Mouse (Mus musculus): ENCODE data around the gene Hoxc10. TPM values are rescaled to one million over a fixed set of nuclear protein-coding genes. Genes with fewer than 3 reads are reported as not detected.

Hoxc10 gene
- polyA plus RNA-seq, 1 experiment from 2014 or later: not detected

GRCm38 (mm10) chr15:103015406-103016166 is 49.0 kb downstream of the Hoxc10 start:
- Histone ChIP-seq H3K9ac (no peak overlapping the region), H3K27me3 (replicated peaks) (peaks cover 98% of the 10 kb centered on the region), H3K4me2 (no peak overlapping the region), H3K27ac (ENCODE audit: poor library complexity, severe bottlenecking) (no peak overlapping the region), H3K4me3 (no peak overlapping the region), H3K9me3 (replicated peaks) (no peaks in the 10 kb centered on the region), H3K4me1 (replicated peaks) (peaks cover 12% of the 10 kb centered on the region), H3K36me3 (no peaks in the 10 kb centered on the region)
- WGBS: 1% methylated on average over 19 of the region's 19 CpGs
- ATAC-seq (ENCODE audit: insufficient number of reproducible peaks, low FRiP score): no peak

GRCm38 (mm10) chr15:103018636-103019035 is 52.0 kb downstream of the Hoxc10 start, which contains the start of gene Hoxc4:
TSS of gene Hoxc4 (plus strand) at chr15:103018934.
- peaks cover 7% of the 10 kb centered on the region for H3K4me1 ChIP-seq (replicated peaks)
- H3K36me3 ChIP-seq: no peaks in the 10 kb centered on the region
- WGBS: 9% methylated on average over 9 of the region's 9 CpGs
- no peak for ATAC-seq (ENCODE audit: insufficient number of reproducible peaks, low FRiP score)
- H3K27ac ChIP-seq (ENCODE audit: poor library complexity, severe bottlenecking): no peak within 1 kb of the TSS
- H3K9me3 ChIP-seq (replicated peaks): no peaks in the 10 kb centered on the region
- no peak within 1 kb of the TSS for H3K4me2 ChIP-seq
- H3K9ac ChIP-seq: no peak within 1 kb of the TSS
- peaks cover 98% of the 10 kb centered on the region for H3K27me3 ChIP-seq (replicated peaks)
- no peak within 1 kb of the TSS for H3K4me3 ChIP-seq

GRCm38 (mm10) chr15:103020899-103021418 is 54.4 kb downstream of the Hoxc10 start:
- Histone ChIP-seq H3K4me1 (replicated peaks) (no peaks in the 10 kb centered on the region), H3K4me3 (no peak overlapping the region), H3K27ac (ENCODE audit: poor library complexity, severe bottlenecking) (no peak overlapping the region), H3K4me2 (no peak overlapping the region), H3K9me3 (replicated peaks) (no peaks in the 10 kb centered on the region), H3K27me3 (replicated peaks) (peaks cover 96% of the 10 kb centered on the region), H3K36me3 (no peaks in the 10 kb centered on the region), H3K9ac (no peak overlapping the region)
- ATAC-seq (ENCODE audit: insufficient number of reproducible peaks, low FRiP score): no peak
- under 1% methylated on average over 8 of the region's 8 CpGs for WGBS

MicroRNA genes within 50 kb of the gene (microRNA counts, 519-probe panel; counts per million panel counts)
- microRNA mmu-miR-615-3p (not detected), microRNA mmu-miR-615-5p (not detected)

Small RNA genes within 50 kb of the gene (microRNA-seq; reads per million reads assigned to microRNA genes)
- gene Mir196a-2 (9.4 reads per million, percentile 23 among the genes with 10 or more reads in this experiment), gene Mir615 (56.3 reads per million, percentile 43 among the genes with 10 or more reads in this experiment)

Other genes starting within 250 kb of the Hoxc10 start
- 55.1 and 55.3 TPM in 2 replicates for gene Calcoco1, start 244.6 kb upstream of the Hoxc10 start, polyA plus RNA-seq (2016; fragmentation: Nextera tagmentation; extraction: Ambion mirVana)
- gene Hoxc13, start 45.7 kb upstream of the Hoxc10 start, polyA plus RNA-seq (2016; fragmentation: Nextera tagmentation; extraction: Ambion mirVana): 0.18 TPM in 1 of 2 replicates, not detected in the other
- gene Hoxc12, start 30.0 kb upstream of the Hoxc10 start, polyA plus RNA-seq (2016; fragmentation: Nextera tagmentation; extraction: Ambion mirVana): not detected in 2 replicates
- gene Hoxc11, start 12.4 kb upstream of the Hoxc10 start, polyA plus RNA-seq (2016; fragmentation: Nextera tagmentation; extraction: Ambion mirVana): not detected in 2 replicates
- 0.38 and 0.39 TPM in 2 replicates for gene Hoxc5, start 647 bp downstream of the Hoxc10 start, polyA plus RNA-seq (2016; fragmentation: Nextera tagmentation; extraction: Ambion mirVana)
- gene Hoxc9, start 9.6 kb downstream of the Hoxc10 start, polyA plus RNA-seq (2016; fragmentation: Nextera tagmentation; extraction: Ambion mirVana): not detected in 2 replicates
- gene Hoxc8, start 23.8 kb downstream of the Hoxc10 start, polyA plus RNA-seq (2016; fragmentation: Nextera tagmentation; extraction: Ambion mirVana): 0.11 TPM in 1 of 2 replicates, not detected in the other
- 0.18 and 0.82 TPM in 2 replicates for gene Hoxc6, start 31.5 kb downstream of the Hoxc10 start, polyA plus RNA-seq (2016; fragmentation: Nextera tagmentation; extraction: Ambion mirVana)
- 0.57 and 0.76 TPM in 2 replicates for gene Hoxc4, start 52.1 kb downstream of the Hoxc10 start, polyA plus RNA-seq (2016; fragmentation: Nextera tagmentation; extraction: Ambion mirVana)
- 17.1 and 17.4 TPM in 2 replicates for gene Smug1, start 200.3 kb downstream of the Hoxc10 start, polyA plus RNA-seq (2016; fragmentation: Nextera tagmentation; extraction: Ambion mirVana)